Mouse (Mus musculus) hindbrain, postnatal 0 days (tissue): ENCODE data around the gene Teddm2. TPM values are rescaled to one million over a fixed set of nuclear protein-coding genes. Genes with fewer than 3 reads are reported as not detected.
A peak's percentile ranks its signal among the peaks of the same experiment; 100 is the strongest.
"Not testable (repeated sequence)": the region's sequence is repeated elsewhere in the genome, so short reads cannot be mapped to it uniquely, and the experiment has no call there.

Experiments used
- ATAC-seq: fragments of 200-750 bp; cut with Nextera tagmentation; 2 replicates; pipeline ENCODE4 v1.8.0; 2017; ENCODE audit warnings: mild to moderate bottlenecking, moderate TSS enrichment, moderate library complexity
- DNase-seq: peaks from one replicate; pipeline ENCODE4 v3.0.0-alpha.2; 2015; ENCODE audit warnings: low spot score
- H3K27ac ChIP-seq: fragments of 300-500 bp; sonication (generic); 2 replicates; pipeline ENCODE4 v1.5.1; 2014; ENCODE audit warnings: mild to moderate bottlenecking
- H3K27me3 ChIP-seq: fragments of 300-500 bp; sonication (generic); 2 replicates; pipeline ENCODE4 v1.6.1; 2014; ENCODE audit warnings: low read length, mixed read lengths; ENCODE audit not compliant: insufficient read depth
- H3K36me3 ChIP-seq: fragments of 300-500 bp; sonication (generic); 2 replicates; pipeline ENCODE4 v1.6.1; 2014; ENCODE audit warnings: low read length, mixed read lengths; ENCODE audit not compliant: insufficient read depth
- H3K4me1 ChIP-seq: fragments of 300-500 bp; sonication (generic); 2 replicates; pipeline ENCODE4 v1.6.1; 2014; ENCODE audit warnings: antibody characterized with exemption, low read length, mixed read lengths; ENCODE audit not compliant: insufficient read depth
- H3K4me2 ChIP-seq: fragments of 300-500 bp; sonication (generic); 2 replicates; pipeline ENCODE4 v1.6.1; 2014; ENCODE audit warnings: low read depth, mild to moderate bottlenecking, low read length, moderate library complexity, mixed read lengths
- H3K4me3 ChIP-seq: fragments of 300-500 bp; sonication (generic); 2 replicates; pipeline ENCODE4 v1.5.1; 2014; ENCODE audit warnings: low read length
- H3K9ac ChIP-seq: fragments of 300-500 bp; sonication (generic); replicated peaks from 2 replicates; pipeline ENCODE4 v1.6.1; 2014; ENCODE audit warnings: mild to moderate bottlenecking, low read length, moderate library complexity, mixed read lengths
- H3K9me3 ChIP-seq: fragments of 300-500 bp; sonication (generic); 2 replicates; pipeline ENCODE4 v1.6.1; 2016; ENCODE audit warnings: low read length, mixed read lengths
- CTCF ChIP-seq: IDR thresholded peaks from 2 replicates; pipeline ENCODE4 v1.5.1; 2016; ENCODE audit warnings: antibody characterized with exemption, control low read depth, low read depth
- WGBS: fragments of 180-500 bp; shearing (Covaris S2); extraction: QIAGEN DNeasy Blood & Tissue Kit; methylation state at CpG from one replicate; pipeline ENCODE4 v1.1.7; 2014; 5-methylcytosine and 5-hydroxymethylcytosine counted together
- polyA plus RNA-seq: library from polyadenylated mRNA; unstranded; fragments of >200 nt; fragmentation: Nextera tagmentation; extraction: Ambion mirVana; gene quantifications from 2 replicates; pipeline ENCODE4 v1.2.1, GENCODE M21; 2015
- total RNA-seq: library from RNA; depleted of rRNA; stranded (reverse); fragments of >200 nt; gene quantifications from 2 replicates; pipeline ENCODE4 v1.2.3, GENCODE M21; 2014

Teddm2 gene
- total and polyA plus RNA-seq, 2 experiments from 2014 or later = 1.4 to 1.6 TPM

DNA sequence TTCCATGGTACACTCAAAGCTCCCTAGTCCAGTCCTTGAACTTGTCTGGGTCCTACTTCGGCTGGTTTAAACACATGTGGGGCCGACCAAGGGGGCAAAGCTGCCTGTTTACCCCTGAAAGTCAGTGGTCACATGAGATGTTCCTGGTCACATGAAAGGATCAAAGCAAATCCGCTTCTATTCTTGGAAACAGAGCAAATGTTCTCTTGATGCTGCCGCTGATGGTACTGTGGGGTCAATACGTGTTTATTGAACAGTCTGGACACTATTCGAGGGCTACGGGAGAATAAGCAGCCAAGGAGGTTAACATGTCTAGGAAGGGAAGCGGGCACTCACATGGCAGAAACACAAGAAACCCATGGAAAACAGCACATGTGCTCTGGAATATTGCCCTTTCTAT is 2.8 kb downstream of the Teddm2 start:
- Histone ChIP-seq H3K9me3 (no peaks in the 10 kb centered on the region), H3K4me1 (peaks cover 9% of the 10 kb centered on the region; the same call in 1 of the 2 replicates), H3K4me2 (no peak overlapping the region), H3K27ac (no peak overlapping the region), H3K36me3 (no peaks in the 10 kb centered on the region), H3K9ac (no peak overlapping the region), H3K27me3 (no peaks in the 10 kb centered on the region), H3K4me3 (no peak overlapping the region)
- no peak for DNase-seq
- ATAC-seq = no peak
- WGBS = 87% methylated on average over 8 of the region's 8 CpGs
- no peak for TF ChIP-seq CTCF

- Histone ChIP-seq H3K4me2 (no peak overlapping the region), H3K4me1 (no peaks in the 10 kb centered on the region), H3K27ac (no peak overlapping the region), H3K4me3 (no peak overlapping the region), H3K9me3 (no peaks in the 10 kb centered on the region), H3K9ac (no peak overlapping the region), H3K36me3 (no peaks in the 10 kb centered on the region), H3K27me3 (no peaks in the 10 kb centered on the region)
- DNase-seq (peak; percentile 89), ATAC-seq (no peak)
- peak; percentile 90 for TF ChIP-seq CTCF
- WGBS = 36% methylated on average over 5 of the region's 5 CpGs
Observed at GRCm38 (mm10) chr1:153894979-153895378, 5.0 kb downstream of the Teddm2 start.

DNA sequence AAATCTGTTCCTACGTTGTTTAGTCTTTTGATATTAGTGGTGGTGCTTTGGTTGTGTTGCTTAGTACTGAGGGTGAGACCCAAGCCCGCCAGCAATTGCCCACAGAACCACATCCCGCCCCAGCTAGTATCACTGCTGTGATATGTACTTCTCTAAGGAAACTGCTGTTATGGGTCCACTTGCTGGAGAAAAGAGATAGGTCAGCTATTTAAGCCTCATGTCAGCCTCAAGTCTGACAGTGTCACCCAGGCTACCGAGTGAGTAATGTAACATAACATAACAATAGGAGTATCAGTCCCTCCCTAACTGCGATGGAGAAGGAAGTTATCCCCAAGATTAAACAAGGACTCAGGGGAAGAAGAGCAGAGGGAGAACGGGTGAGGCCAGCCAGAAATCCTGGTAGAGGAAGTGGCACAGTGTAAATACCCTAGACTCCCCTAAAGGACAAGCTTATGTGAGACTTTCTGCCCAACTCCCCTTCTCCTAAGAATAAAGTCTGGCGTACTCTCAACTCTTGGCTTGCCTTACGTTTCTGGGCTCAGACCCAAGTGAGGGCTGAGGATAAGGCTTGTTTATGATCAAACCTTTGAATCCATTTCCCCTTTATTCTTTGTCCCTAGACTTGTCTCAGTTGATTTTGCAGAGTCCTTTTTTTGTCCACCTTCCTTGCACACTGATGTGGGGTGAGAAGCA is 5.7 kb downstream of the Teddm2 start:
- Histone ChIP-seq H3K36me3 (no peaks in the 10 kb centered on the region), H3K9me3 (no peaks in the 10 kb centered on the region), H3K27me3 (no peaks in the 10 kb centered on the region), H3K4me1 (no peaks in the 10 kb centered on the region), H3K4me2 (no peak overlapping the region), H3K27ac (peak overlapping the region; percentile 54; the same call in 1 of the 2 replicates), H3K4me3 (no peak overlapping the region), H3K9ac (no peak overlapping the region)
- WGBS = 44% methylated on average over 8 of the region's 8 CpGs
- no peak for ATAC-seq
- TF ChIP-seq CTCF = no peak
- no peak for DNase-seq

DNA sequence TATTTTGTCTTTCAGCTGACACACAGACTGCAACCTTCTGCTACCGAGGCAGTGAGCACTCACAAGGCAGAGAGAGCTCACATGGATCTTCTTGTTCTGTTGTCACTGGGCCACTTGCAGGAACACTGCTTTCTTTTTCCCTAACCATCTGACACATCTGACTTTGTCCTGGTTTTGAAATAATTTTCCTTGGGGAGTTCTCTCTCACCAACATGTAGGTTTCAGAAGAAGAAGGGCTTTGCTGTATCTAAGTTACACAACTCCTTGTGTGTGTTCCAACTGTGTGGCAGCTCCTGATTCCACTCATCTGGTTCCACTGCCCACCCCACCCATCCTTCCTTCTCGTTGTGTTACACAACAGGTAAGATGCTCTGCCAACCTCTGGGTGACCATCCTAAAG is 6.3 kb downstream of the Teddm2 start:
- Histone ChIP-seq H3K9me3 (no peaks in the 10 kb centered on the region), H3K4me1 (no peaks in the 10 kb centered on the region), H3K27ac (no peak overlapping the region), H3K27me3 (no peaks in the 10 kb centered on the region), H3K4me3 (no peak overlapping the region), H3K4me2 (no peak overlapping the region), H3K9ac (no peak overlapping the region), H3K36me3 (no peaks in the 10 kb centered on the region)
- no peak for TF ChIP-seq CTCF
- no peak for ATAC-seq
- DNase-seq = no peak
- 63% methylated on average over 2 of the region's 2 CpGs for WGBS

GRCm38 (mm10) chr1:153891442-153891841 is 8.6 kb downstream of the Teddm2 start, which contains the start of gene Teddm1a:
TSS of gene Teddm1a (plus strand) at chr1:153891742.
- Histone ChIP-seq H3K27me3 (no peaks in the 10 kb centered on the region), H3K4me2 (no peak within 1 kb of the TSS), H3K4me3 (no peak within 1 kb of the TSS), H3K27ac (no peak within 1 kb of the TSS), H3K36me3 (no peaks in the 10 kb centered on the region), H3K4me1 (no peaks in the 10 kb centered on the region), H3K9ac (no peak within 1 kb of the TSS), H3K9me3 (no peaks in the 10 kb centered on the region)
- no peak for ATAC-seq
- 68% methylated on average over 4 of the region's 4 CpGs for WGBS
- TF ChIP-seq CTCF = no peak
- no peak for DNase-seq

DNA sequence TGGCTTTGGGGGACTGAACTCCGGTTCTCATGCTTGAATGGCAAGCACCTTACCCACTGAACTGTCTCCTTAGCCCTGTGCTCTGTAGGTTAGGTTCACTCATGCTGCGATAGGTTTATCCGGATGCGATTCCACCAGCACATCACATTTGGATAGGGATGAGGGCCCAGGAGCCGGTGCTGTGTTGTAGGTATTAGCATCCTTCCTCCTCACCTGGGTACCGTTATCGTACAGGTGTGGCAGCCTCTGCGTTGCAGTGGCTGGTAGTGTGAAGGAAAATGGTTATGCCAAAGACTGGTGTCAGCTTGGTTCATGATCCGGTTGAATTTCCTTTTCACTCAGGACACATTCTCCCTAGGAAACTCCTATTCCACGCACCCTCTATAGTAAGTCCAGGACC is 9.9 kb downstream of the Teddm2 start:
- 96% methylated on average over 10 of the region's 10 CpGs for WGBS
- no peak overlapping the region for H3K4me3 ChIP-seq
- no peaks in the 10 kb centered on the region for H3K27me3 ChIP-seq
- ATAC-seq = no peak
- no peak for TF ChIP-seq CTCF
- H3K4me1 ChIP-seq = no peaks in the 10 kb centered on the region
- no peak overlapping the region for H3K9ac ChIP-seq
- no peak overlapping the region for H3K27ac ChIP-seq
- H3K36me3 ChIP-seq = no peaks in the 10 kb centered on the region
- DNase-seq = no peak
- H3K4me2 ChIP-seq = no peak overlapping the region
- no peaks in the 10 kb centered on the region for H3K9me3 ChIP-seq

GRCm38 (mm10) chr1:153886024-153886633 is 13.9 kb downstream of the Teddm2 start:
- DNase-seq (no peak), ATAC-seq (no peak; the same call in 1 of the 2 replicates)
- Histone ChIP-seq H3K9me3 (no peaks in the 10 kb centered on the region), H3K4me3 (no peak overlapping the region), H3K9ac (no peak overlapping the region), H3K27me3 (no peaks in the 10 kb centered on the region), H3K27ac (no peak overlapping the region), H3K4me1 (no peaks in the 10 kb centered on the region), H3K4me2 (no peak overlapping the region), H3K36me3 (no peaks in the 10 kb centered on the region)
- WGBS = 39% methylated on average over 17 of the region's 17 CpGs
- no peak for TF ChIP-seq CTCF

DNA sequence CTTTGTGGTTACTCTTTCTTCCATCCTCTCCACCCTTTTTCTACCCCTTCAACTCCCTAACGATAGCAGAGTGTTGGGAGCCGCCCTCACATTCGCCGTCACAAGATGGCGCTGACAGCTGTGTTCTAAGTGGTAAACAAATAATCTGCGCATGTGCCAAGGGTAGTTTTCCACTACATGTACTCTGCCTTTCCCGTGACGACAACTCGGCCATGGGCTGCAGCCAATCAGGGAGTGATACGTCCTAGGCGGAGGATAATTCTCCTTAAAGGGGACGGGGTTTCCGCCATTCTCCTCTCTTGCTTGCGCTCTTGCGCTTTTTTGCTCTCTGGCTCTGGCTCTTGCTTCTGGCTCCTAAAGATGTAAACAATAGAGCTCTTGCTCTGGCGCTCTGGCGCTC is 19.6 kb downstream of the Teddm2 start:
- H3K4me2 ChIP-seq, DNase-seq, H3K9ac ChIP-seq, H3K4me3 ChIP-seq, H3K27me3 ChIP-seq, ATAC-seq, H3K9me3 ChIP-seq, H3K4me1 ChIP-seq, H3K27ac ChIP-seq, H3K36me3 ChIP-seq: not testable (repeated sequence)
- WGBS = 98% methylated on average over 17 of the region's 17 CpGs
